Mouse (Mus musculus): ENCODE data around the gene Fbxo22. TPM values are rescaled to one million over a fixed set of nuclear protein-coding genes. Genes with fewer than 3 reads are reported as not detected.

Gene Fbxo22
- 24.8 TPM for polyA plus RNA-seq (2017; shearing (Covaris generic))

GRCm38 (mm10) chr9:55208790-55209481 lies at the start of gene Fbxo22:
TSS of gene Fbxo22 (plus strand) at chr9:55208925.

Other genes starting within 250 kb of the Fbxo22 start
- gene Chrna5, start 228.0 kb upstream of the Fbxo22 start, polyA plus RNA-seq (2017; shearing (Covaris generic)), result not detected
- gene Chrna3, start 182.4 kb upstream of the Fbxo22 start, polyA plus RNA-seq (2017; shearing (Covaris generic)), result 0.11 TPM
- not detected for gene Chrnb4, start 160.1 kb upstream of the Fbxo22 start, polyA plus RNA-seq (2017; shearing (Covaris generic))
- gene Ube2q2, start 60.1 kb upstream of the Fbxo22 start, polyA plus RNA-seq (2017; shearing (Covaris generic)), result 54.3 TPM
- gene Nrg4, start 117.9 kb downstream of the Fbxo22 start, polyA plus RNA-seq (2017; shearing (Covaris generic)), result 1.4 TPM
- not detected for gene Tmem266, start 118.0 kb downstream of the Fbxo22 start, polyA plus RNA-seq (2017; shearing (Covaris generic))

Measured in effector memory CD4-positive, alpha-beta T cell, adult 5 months (primary cell).